Mouse (Mus musculus) thymus, postnatal 10 days (tissue): ENCODE data around the gene Sufu.

ENCODE experiments used
- DNase-seq, 2 experiments: peaks; one replicate each; pipeline ENCODE4 v3.0.0; 2021; ENCODE audit warnings: low spot score in 2 of 2

Gene Sufu

GRCm38 (mm10) chr19:46497230-46497629, 100.5 kb downstream of the Sufu start:
- DNase-seq = no peak

DNA sequence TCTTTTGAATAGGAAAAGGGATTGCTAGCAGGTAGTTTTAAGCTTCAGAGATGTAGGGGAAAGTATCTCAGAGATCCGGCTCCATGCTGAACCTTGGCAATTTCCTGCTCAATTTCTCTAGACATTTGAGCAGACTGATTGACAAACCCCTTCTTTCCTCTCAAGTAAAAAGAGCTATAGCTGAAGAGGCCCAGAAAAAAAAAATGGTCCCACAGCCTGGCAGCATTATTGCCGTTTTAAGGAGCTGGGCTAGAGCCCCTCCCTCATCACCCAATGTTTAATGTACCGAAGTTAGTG, 102.8 kb downstream of the Sufu start:
- DNase-seq = no peak

DNA sequence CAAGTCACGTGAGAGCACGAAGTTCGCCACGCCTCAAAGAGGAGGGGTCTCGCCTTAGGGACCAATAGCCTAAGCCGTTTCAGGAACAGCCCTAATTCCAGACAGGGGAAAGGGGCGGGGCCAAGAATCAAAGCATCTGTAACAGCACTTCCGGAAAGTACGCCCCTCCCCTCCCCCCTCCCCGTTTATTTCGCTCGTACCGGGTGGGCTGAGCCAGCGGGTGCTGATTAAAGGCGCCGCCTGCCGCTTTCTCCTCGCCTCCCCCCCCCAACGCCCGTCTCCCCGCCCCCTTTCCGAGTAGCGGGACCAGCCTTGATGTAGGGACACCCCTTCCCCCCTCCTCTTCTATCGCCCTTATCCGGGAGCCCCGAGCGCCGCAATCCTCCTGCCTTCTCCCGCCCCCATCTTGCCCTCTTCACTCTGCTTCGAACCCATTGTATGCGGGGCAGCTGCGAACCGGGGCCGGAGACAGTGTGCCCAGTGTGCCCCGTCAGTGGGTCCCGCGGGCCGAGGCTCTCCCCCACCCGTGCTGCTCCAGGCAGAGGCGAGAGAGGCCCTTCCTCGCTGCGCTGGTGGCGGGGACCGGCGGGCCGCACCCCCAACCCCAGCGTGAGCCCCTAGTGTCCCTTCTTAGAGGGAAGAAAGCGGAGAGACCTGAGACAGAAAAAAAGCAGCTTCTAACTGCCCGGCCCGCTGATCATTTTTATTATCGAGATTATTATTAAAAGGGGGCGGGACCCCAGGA, 103.3 kb downstream of the Sufu start:
- DNase-seq = peak; percentile 97

- DNase-seq = peak; percentile 45 to 49
These were observed 104.1 kb downstream of the Sufu start for GRCm38 (mm10) chr19:46500581-46501341.

DNA sequence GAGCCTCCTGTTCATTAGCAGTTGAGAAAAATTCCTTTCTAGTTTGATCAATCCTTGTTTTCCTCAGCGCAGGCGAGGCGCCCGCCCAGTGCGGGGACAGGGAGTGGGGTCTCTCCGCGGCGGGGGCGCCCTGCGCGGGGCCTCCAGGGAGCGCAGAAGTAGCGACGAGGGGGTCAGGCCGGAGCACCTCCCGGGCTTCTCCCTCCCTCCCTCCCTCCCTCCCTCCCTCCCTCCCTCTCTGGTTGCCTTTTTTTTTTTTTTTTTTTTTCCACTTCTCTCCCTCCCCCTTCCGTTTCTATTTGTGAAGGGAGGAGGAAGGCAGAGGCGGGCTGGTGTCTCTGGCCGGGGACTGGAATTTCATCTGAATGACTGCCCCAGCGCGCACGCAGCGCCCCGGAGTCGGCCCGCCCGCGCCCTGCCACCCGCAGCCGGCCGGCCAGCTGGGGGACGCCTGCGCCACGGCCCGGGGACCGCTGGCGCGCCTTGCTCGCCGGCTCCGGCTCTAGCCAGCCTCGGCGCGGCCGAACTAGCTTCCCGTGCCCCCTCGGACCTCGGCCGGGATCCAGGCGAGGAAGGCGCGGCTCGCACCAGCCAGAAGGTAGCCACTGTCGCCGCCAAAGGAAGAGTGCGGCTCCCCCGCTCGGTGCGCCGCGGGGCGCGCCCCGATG, 104.8 kb downstream of the Sufu start, which contains the start of gene Trim8:
Gene Trim8, plus strand, starts transcription at position 302 of the 668 bp plus-strand sequence.
- peak; percentile 54 to 62 for DNase-seq

DNA sequence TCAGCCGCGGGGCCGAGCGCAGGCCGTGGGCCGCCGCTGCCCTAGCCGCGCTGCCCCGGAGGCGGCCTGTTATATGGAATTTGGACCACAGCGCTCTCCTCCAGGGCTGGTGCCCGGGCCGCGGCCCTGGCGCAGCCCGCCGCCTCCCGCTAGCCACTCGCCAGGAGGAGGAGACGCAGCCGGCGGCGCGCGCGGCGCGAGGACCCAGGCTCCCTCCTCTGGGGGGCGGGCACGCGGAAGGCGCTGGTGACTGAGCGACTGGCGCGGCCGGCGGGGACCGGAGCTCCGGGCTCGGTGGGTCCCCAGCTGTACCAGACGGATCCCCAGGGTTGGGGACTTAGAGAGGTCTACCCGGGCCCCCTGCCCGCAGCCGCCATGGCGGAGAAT, 105.4 kb downstream of the Sufu start:
- peak; percentile 77 to 83 for DNase-seq

- DNase-seq = peak; percentile 92 to 93
These were observed 105.9 kb downstream of the Sufu start for GRCm38 (mm10) chr19:46502471-46503166.

DNA sequence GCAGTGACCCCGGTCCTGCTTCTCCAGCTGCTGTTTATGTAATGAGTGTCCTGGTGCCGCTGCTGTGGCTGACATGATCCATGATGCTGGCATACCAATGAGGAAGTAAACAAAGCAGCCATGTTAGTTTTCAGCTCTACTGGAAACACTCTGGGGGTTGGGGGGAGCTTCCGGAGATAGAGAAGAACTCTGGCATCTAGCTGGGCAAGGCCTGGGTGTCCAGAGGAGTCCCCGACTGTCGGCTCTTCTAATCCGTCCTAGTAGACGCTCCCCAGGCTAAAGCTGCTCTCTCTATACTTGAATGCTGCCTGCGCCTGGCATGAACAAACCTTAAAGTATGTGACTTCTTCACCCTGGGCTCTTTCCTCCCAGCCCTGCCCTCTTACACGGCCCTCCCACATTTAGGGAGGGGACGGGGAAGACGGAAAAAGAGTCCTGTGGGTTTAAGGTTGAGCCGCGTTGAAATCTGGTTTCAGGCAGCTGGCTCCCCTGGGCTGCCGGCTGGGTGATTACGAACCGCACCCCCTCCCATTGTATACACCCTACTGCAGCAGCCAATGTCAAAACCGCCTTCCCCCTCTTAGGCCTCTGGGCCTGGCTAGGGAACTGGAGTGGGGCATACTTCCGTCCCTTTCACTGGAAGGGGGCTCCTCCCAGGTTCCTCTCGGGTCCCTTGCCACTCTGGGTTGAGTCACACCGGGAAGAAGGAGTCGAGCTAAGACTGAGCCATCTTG, 106.8 kb downstream of the Sufu start:
- peak; percentile 80 to 83 for DNase-seq

DNA sequence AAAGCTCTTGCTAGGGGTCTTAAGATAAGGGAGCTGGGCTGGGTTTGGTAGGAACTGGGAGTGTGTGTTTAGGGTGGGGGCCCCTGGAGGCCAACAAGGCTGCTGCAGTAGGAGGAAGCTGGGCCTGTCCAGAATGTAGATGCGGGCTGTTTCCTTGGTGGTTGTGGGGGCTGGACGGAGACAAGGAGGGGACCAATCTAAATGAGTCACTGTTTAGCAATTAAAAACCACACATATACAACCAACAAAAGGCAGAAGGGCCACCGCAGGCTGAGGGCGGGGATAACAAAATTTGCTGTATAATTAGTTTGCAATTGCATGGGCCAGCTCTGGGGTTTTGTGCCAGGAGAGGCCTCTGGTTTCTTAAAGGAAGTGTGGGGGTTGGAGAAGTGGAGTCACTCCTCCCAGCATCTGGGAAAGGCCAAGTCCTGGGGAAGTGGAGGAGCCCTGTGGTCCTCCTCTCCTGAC, 107.4 kb downstream of the Sufu start:
- DNase-seq = no peak

- no peak for DNase-seq
These were observed 108.2 kb downstream of the Sufu start for GRCm38 (mm10) chr19:46504822-46505417.

DNA sequence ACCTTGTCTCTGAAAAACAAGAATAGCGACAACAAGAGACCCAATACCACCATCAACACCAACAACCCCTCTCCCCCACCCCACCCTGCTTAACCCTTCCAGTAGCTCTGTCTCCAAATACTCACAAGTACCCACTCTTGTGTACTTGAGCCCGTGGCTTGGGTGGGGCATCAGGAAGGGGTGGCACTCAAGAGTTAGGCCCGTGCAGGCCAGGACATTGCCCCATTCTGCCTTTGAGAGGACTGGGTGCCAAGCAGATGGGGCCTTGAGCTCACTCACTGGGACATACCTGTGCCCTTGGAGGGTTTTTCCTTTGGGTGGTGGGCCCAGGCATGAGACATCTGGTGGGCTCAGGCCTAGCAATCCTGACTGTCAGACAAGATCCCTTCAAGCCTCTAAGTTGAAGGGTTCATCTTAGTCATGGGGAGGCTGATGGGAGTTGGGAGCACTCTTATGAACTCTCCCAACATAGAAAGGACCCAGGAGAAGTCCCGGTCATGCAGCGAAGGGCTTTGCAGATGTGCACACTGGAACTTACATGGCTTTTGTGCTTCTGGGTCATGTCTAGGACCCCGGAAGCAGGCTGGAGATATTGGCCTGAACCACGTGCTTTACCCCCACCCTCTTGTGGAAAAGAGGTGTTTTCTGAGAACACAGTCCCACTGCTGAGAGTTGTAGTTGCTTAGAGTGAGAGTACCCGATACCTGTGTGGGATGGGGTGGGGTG, 109.1 kb downstream of the Sufu start:
- no peak for DNase-seq

GRCm38 (mm10) chr19:46506372-46506717, 109.6 kb downstream of the Sufu start:
- no peak for DNase-seq

GRCm38 (mm10) chr19:46507181-46507581, 110.5 kb downstream of the Sufu start:
- DNase-seq = no peak

GRCm38 (mm10) chr19:46507806-46508205, 111.1 kb downstream of the Sufu start:
- DNase-seq = no peak

GRCm38 (mm10) chr19:46508738-46509137, 112.0 kb downstream of the Sufu start:
- peak in 1 of 2 experiments; percentile 42 for DNase-seq

DNA sequence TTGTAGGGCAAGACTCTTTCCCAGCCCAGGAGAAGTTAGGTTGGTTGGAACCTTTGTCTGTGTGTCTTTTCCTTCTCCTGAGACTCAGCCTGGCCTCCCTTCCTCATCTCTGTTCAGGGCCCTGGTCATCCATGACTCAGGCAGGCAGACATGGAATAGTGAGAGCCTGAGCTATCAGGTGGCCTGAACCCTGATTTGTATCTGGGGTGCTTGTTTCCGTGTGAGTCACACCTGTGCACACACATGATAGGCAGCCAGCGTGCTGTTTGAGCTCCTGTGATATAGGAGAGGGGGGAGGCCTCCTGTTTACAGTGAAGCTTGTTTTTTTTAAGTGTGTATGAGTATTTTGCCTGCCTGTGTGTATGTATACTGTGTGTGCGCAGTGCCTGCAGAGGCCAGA, 112.5 kb downstream of the Sufu start:
- DNase-seq = no peak

GRCm38 (mm10) chr19:46509736-46510135, 113.0 kb downstream of the Sufu start:
- no peak for DNase-seq

DNA sequence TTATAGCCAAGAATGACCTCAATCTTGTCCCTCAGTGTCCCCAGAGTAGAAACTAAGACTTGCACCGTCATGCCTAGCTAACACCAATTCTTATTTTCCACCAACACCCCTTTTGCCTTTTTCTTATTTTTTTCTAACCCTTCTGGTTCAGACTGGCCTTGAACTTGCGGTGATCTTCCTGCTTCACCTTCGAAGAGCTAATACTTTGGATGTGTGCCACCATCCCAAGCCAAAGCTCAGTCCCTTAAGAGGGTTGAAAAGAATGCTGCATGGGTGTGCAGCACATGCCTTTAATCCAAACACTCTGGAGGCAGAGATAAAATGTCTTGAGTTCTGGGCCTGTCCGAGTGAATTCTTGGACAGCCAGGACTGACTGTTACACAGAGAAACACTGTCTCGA, 113.7 kb downstream of the Sufu start:
- DNase-seq = no peak

DNA sequence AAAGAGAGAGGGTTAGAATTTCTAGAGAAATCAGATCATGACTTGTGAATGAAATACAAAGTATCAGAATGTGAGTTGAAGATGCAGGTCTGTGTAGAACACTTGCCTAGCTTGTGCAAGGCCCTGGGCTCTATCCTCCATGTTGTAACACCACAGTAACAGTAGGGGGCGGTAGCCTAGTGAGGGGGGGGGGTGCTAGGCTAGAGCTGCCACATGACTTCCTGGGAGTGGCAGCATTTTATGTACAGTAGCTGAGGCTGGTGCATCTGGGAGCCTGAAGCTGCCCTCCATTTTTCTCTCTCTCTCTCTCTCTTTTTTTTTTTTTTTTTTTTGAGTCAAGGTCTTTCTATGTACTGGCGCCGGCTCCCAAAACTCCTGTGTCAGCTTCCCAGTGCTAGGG, 114.1 kb downstream of the Sufu start:
- DNase-seq = peak; percentile 50 to 70

DNA sequence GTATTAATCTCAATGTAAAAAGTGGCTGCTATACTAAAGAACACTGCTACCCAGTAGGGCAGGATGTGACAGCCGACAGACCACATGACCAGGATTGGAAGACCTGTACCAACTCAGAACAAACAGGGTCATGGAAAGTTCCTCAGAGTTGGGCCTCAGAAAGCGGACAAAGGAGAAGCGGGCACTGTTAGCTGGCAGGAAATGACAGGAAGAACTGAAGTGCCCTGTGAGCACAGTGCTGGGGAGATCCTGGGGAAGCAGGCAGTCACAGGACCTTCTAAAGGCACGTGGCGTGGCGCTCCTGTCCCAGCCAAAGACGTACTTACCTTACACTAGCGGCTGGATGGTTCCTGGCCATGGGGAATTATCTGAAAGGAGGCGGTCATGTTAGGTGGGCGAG, 114.6 kb downstream of the Sufu start:
- DNase-seq = no peak
